Mouse (Mus musculus): ENCODE measurements around the gene Ckap4. TPM values are rescaled to one million over a fixed set of nuclear protein-coding genes. Genes with fewer than 3 reads are reported as not detected.

The Ckap4 gene
- polyA plus RNA-seq, 1 experiment from 2014 or later, result 11.7 TPM

- Histone ChIP-seq H3K4me3 (replicated peaks) (no peak overlapping the region), H3K9ac (no peak overlapping the region), H3K4me1 (replicated peaks) (no peaks in the 10 kb centered on the region; the same call in none of the 2 replicates), H3K4me2 (no peak overlapping the region), H3K27ac (replicated peaks) (peak overlapping the region; percentile 53; the same call in 1 of the 2 replicates), H3K36me3 (replicated peaks) (no peaks in the 10 kb centered on the region), H3K9me3 (replicated peaks) (no peaks in the 10 kb centered on the region), H3K27me3 (peaks cover 10% of the 10 kb centered on the region; the same call in 1 of the 2 replicates)
- 42% methylated on average over 17 of the region's 17 CpGs for WGBS (ENCODE audit: insufficient replicate concordance)
- no peak for ATAC-seq (ENCODE audit: insufficient read depth)
Observed at GRCm38 (mm10) chr10:84549146-84549919, 15.5 kb upstream of the Ckap4 start.

DNA sequence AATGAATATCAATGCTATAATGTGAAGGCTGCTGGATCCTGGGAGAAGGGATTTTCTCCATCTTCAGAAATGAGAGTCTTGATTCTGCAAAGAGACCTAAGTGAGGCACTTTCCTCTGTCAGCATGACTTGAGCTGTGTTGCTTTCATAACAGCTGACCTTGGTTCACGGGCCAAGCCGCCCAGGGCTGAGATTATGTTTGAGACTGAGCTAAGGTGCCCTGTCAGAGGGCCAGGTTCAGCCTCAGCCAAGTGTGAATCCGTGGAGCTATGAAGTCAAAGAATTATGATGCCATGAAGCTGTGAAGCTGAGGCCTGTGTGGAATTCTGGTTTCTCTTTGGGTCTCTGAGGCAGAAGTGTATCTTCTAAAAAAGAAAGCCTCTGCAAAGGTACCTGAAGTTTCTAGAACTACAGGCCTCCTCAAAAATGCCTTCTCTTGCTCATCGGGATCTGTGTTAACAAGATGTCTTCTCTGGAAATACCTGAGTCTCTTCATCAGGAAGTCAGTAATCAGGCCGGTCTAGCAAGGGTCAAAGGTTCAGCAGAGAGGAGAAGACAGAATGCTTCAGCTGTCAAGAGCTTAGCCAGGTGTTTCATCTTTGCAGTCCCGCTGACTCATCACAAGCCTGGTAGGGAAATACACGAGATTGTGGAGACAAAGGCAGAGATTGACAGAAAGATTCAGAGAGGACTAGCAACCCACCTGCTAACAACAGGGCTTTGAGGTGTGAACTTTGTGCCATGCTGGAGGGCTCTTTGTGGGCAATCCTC is 11.2 kb upstream of the Ckap4 start:
- Histone ChIP-seq H3K9ac (no peak overlapping the region), H3K27ac (replicated peaks) (no peak overlapping the region), H3K36me3 (replicated peaks) (no peaks in the 10 kb centered on the region), H3K27me3 (peaks cover 10% of the 10 kb centered on the region; the same call in 1 of the 2 replicates), H3K4me3 (replicated peaks) (no peak overlapping the region), H3K4me2 (no peak overlapping the region), H3K9me3 (replicated peaks) (no peaks in the 10 kb centered on the region), H3K4me1 (replicated peaks) (peaks cover 15% of the 10 kb centered on the region)
- no peak for ATAC-seq (ENCODE audit: insufficient read depth)
- 49% methylated on average over 7 of the region's 7 CpGs for WGBS (ENCODE audit: insufficient replicate concordance)

DNA sequence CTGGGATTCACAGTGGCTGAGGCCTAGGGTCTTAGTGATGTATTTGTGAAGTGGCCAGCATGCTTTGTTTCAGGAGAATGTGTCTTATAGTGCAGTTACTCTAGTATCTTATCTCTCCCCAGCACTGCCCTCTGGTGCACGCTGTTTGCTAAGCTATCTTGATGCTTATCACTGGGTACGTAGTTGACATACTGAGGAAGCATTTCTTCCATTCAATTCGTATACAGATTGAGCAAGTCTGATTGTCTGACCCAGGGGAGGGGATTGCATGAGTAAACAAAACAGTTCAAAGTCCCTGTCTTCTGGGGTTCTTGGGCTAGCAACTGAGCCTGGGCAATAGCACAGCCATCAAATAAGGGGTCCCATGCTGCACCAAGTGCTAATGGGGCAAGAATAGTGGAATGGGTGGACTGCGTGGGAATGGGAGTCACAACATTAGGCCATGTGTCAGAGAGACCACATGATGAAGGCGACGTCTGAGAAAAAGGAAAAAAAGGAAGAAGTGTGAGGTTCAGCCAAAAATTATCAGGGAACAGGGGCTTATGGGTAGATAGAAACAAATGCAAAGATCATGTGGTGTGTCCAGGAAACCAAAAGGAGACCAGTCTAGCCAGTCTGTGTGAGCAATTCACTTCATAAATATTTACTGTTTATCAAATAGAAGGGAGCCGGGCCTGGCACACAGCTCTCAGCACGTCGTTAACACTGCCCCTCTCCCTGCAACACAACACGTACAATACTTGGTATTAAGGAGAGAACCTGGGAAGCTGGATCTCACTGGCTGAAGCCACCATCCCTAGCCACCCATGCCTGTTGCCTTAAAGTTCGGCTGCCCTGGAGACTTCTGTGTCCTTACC is 9.2 kb upstream of the Ckap4 start:
- ATAC-seq (ENCODE audit: insufficient read depth), result peak; percentile 42; the same call in 1 of the 2 replicates
- no peak overlapping the region for H3K4me3 ChIP-seq (replicated peaks)
- WGBS (ENCODE audit: insufficient replicate concordance), result 42% methylated on average over 11 of the region's 11 CpGs

GRCm38 (mm10) chr10:84539651-84540050 is 5.8 kb upstream of the Ckap4 start:
- 78% methylated on average over 6 of the region's 6 CpGs for WGBS (ENCODE audit: insufficient replicate concordance)
- ATAC-seq (ENCODE audit: insufficient read depth), result no peak
- no peak overlapping the region for H3K9ac ChIP-seq
- no peak overlapping the region for H3K4me2 ChIP-seq
- no peak overlapping the region for H3K27ac ChIP-seq (replicated peaks)
- H3K4me1 ChIP-seq (replicated peaks), result peaks cover 25% of the 10 kb centered on the region
- H3K36me3 ChIP-seq (replicated peaks), result no peaks in the 10 kb centered on the region
- no peak overlapping the region for H3K4me3 ChIP-seq (replicated peaks)
- H3K9me3 ChIP-seq (replicated peaks), result no peaks in the 10 kb centered on the region
- H3K27me3 ChIP-seq, result peaks cover 37% of the 10 kb centered on the region

More for the DNA sequence above, 9.2 kb upstream of the Ckap4 start:
- peaks cover 15% of the 10 kb centered on the region for H3K4me1 ChIP-seq (replicated peaks)
- no peak overlapping the region for H3K27ac ChIP-seq (replicated peaks)
- H3K9me3 ChIP-seq (replicated peaks), result no peaks in the 10 kb centered on the region
- H3K9ac ChIP-seq, result no peak overlapping the region
- H3K4me2 ChIP-seq, result no peak overlapping the region
- peaks cover 9% of the 10 kb centered on the region; the same call in 1 of the 2 replicates for H3K27me3 ChIP-seq
- H3K36me3 ChIP-seq (replicated peaks), result no peaks in the 10 kb centered on the region

GRCm38 (mm10) chr10:84535859-84536258 is 2.0 kb upstream of the Ckap4 start:
- H3K9ac ChIP-seq, result no peak overlapping the region
- H3K27ac ChIP-seq (replicated peaks), result no peak overlapping the region
- H3K4me3 ChIP-seq (replicated peaks), result no peak overlapping the region
- ATAC-seq (ENCODE audit: insufficient read depth), result no peak
- peaks cover 74% of the 10 kb centered on the region for H3K27me3 ChIP-seq
- no peaks in the 10 kb centered on the region for H3K9me3 ChIP-seq (replicated peaks)
- 44% methylated on average over 4 of the region's 4 CpGs for whole genome bisulfite sequencing (ENCODE audit: insufficient replicate concordance)
- H3K4me1 ChIP-seq (replicated peaks), result peaks cover 22% of the 10 kb centered on the region
- H3K36me3 ChIP-seq (replicated peaks), result no peaks in the 10 kb centered on the region
- H3K4me2 ChIP-seq, result no peak overlapping the region

DNA sequence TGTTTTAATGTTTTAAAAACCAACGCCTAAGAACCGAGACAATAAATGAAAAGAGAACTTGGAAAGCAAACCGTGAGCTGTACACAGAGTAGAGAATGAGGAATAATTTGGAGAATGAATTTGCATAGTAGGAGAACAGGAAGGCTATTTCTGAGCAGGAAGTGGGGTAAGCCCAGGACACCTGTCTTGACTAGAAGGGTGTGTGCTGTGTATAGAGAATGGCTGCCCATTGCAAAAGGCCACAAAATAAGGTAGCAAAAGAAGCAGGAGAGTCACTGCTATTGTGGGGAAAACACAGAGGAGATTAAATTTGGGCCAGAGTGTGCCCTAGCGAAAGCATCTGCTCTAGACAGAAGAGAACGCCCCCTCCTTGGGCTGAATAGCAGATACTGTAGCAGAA is 1.6 kb upstream of the Ckap4 start:
- H3K36me3 ChIP-seq (replicated peaks), result no peaks in the 10 kb centered on the region
- WGBS (ENCODE audit: insufficient replicate concordance), result 62% methylated on average over 5 of the region's 5 CpGs
- no peak overlapping the region for H3K4me2 ChIP-seq
- no peak for ATAC-seq (ENCODE audit: insufficient read depth)
- no peak overlapping the region for H3K27ac ChIP-seq (replicated peaks)
- H3K9me3 ChIP-seq (replicated peaks), result no peaks in the 10 kb centered on the region
- H3K4me1 ChIP-seq (replicated peaks), result peaks cover 22% of the 10 kb centered on the region
- no peak overlapping the region for H3K9ac ChIP-seq
- H3K4me3 ChIP-seq (replicated peaks), result no peak overlapping the region
- H3K27me3 ChIP-seq, result peaks cover 75% of the 10 kb centered on the region

DNA sequence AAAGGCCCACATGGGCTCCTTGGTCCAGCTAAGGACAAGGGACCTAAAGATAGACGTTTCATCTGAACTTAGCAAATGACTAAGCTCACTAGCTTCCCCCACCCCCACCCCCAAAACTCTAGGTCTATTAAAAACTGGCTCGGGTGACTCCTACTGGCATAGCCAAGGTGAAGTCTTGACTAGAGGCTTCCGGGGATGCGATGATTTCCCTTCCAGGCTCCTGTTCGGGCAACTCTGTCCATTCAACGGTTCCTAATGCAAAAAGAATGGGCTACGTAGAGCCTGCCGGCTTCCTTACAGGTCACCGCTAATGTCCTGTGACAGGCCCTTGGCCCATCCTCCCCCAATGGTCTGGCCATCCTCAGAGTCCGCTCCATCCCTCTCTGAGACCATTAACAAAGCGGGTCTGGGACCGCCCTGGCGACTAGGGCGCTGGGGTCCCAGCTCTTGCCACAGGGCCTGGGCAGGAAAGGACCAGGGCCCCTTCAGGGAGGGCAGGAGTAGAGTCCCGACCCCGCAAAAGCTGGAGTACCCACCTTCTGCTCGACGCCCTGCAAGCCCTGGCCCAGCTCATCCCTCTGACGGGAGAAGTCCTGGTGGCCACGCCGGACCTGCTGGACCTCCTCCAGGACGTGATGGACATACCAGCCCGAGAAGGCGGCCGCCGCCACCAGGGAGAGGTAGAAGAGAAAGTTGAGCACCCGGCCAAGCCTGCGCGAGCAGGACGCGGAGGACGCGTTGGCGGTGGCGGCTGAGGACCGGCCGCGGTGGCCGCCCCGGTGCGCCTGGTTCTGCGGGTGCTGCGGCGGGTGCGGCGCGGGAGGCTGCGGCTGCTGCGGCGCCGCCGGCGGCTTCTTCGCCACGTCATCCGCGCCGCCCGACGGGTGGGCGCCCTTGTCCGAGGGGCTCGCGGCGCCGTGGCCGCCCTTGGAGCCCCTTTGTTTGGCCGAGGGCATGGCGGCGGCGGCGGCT is 665 bp downstream of the Ckap4 start:
- H3K27ac ChIP-seq (replicated peaks), result peak overlapping the region; percentile 48; the same call in 1 of the 2 replicates
- H3K27me3 ChIP-seq, result peaks cover 76% of the 10 kb centered on the region

GRCm38 (mm10) chr10:84532191-84532889 is 1.5 kb downstream of the Ckap4 start:
- H3K9me3 ChIP-seq (replicated peaks), result no peaks in the 10 kb centered on the region
- peaks cover 25% of the 10 kb centered on the region for H3K4me1 ChIP-seq (replicated peaks)
- no peak overlapping the region for H3K27ac ChIP-seq (replicated peaks)
- no peak for ATAC-seq (ENCODE audit: insufficient read depth)
- H3K4me2 ChIP-seq, result peak overlapping the region; percentile 67
- peaks cover 70% of the 10 kb centered on the region for H3K27me3 ChIP-seq
- peak overlapping the region; percentile 61 for H3K4me3 ChIP-seq (replicated peaks)
- 0 out of 2 replicates have a peak overlapping the region, but pooled peaks have one; percentile 54 for H3K9ac ChIP-seq
- H3K36me3 ChIP-seq (replicated peaks), result 0 out of 2 replicates have a peak, but pooled peaks cover 4% of the 10 kb centered on the region
- 66% methylated on average over 16 of the region's 16 CpGs for WGBS (ENCODE audit: insufficient replicate concordance)

More for the DNA sequence above, 665 bp downstream of the Ckap4 start:
- Histone ChIP-seq H3K4me3 (replicated peaks) (peak overlapping the region; percentile 61), H3K4me2 (peak overlapping the region; percentile 67), H3K9ac (peak overlapping the region; percentile 54; the same call in 1 of the 2 replicates), H3K9me3 (replicated peaks) (no peaks in the 10 kb centered on the region), H3K4me1 (replicated peaks) (peaks cover 22% of the 10 kb centered on the region), H3K36me3 (replicated peaks) (no peaks in the 10 kb centered on the region)
- 0 out of 2 replicates have a peak, but pooled peaks have one; percentile 14 for ATAC-seq (ENCODE audit: insufficient read depth)
- 3% methylated on average over 68 of the region's 72 CpGs for WGBS (ENCODE audit: insufficient replicate concordance)

GRCm38 (mm10) chr10:84531576-84531975 is 2.3 kb downstream of the Ckap4 start:
- H3K27ac ChIP-seq (replicated peaks), result no peak overlapping the region
- H3K27me3 ChIP-seq, result peaks cover 62% of the 10 kb centered on the region

More at GRCm38 (mm10) chr10:84531576-84531975, 2.3 kb downstream of the Ckap4 start:
- H3K36me3 ChIP-seq (replicated peaks), result 0 out of 2 replicates have a peak, but pooled peaks cover 4% of the 10 kb centered on the region
- H3K9ac ChIP-seq, result no peak overlapping the region
- peak overlapping the region; percentile 67 for H3K4me2 ChIP-seq
- peak overlapping the region; percentile 61 for H3K4me3 ChIP-seq (replicated peaks)
- peaks cover 25% of the 10 kb centered on the region for H3K4me1 ChIP-seq (replicated peaks)
- no peaks in the 10 kb centered on the region for H3K9me3 ChIP-seq (replicated peaks)
- no peak for ATAC-seq (ENCODE audit: insufficient read depth)
- 61% methylated on average over 4 of the region's 4 CpGs for WGBS (ENCODE audit: insufficient replicate concordance)
